Mouse (Mus musculus) cortical plate, adult 2 months (tissue): ENCODE measurements around the gene Kmt2b.

Experiments used
- CTCF ChIP-seq: fragments of 200-500 bp; IDR thresholded peaks from 2 replicates; pipeline ENCODE4 v1.5.1; 2011; ENCODE audit warnings: mild to moderate bottlenecking, control low read depth, low read length; ENCODE audit not compliant: insufficient read depth; ENCODE audit errors: extremely low read depth
- POLR2A ChIP-seq: fragments of 200-500 bp; IDR thresholded peaks from 2 replicates; pipeline ENCODE4 v1.6.1; 2011; ENCODE audit warnings: mild to moderate bottlenecking, low read length, control low read depth; ENCODE audit not compliant: insufficient read depth; ENCODE audit errors: extremely low read depth

GRCm38 (mm10) chr7:30544327-30544726, 44.2 kb downstream of the Kmt2b start:
- TF ChIP-seq CTCF, result no peak
- no peak for TF ChIP-seq POLR2A
